Mouse (Mus musculus) midbrain, embryonic 11.5 days (tissue): ENCODE results near the gene Palld. TPM values are rescaled to one million over a fixed set of nuclear protein-coding genes. Genes with fewer than 3 reads are reported as not detected.

Experiments
- ATAC-seq: fragments of 200-750 bp; cut with Nextera tagmentation; 2 replicates; pipeline ENCODE4 v1.8.0; 2017; ENCODE audit warnings: moderate TSS enrichment, moderate library complexity; ENCODE audit not compliant: low FRiP score
- DNase-seq: peaks from one replicate; pipeline ENCODE4 v3.0.0; 2015; ENCODE audit warnings: low spot score; ENCODE audit errors: missing footprints
- H3K27ac ChIP-seq: fragments of 300-500 bp; sonication (generic); 2 replicates; pipeline ENCODE4 v1.5.1; 2014; ENCODE audit warnings: low read depth, low read length
- H3K27me3 ChIP-seq: fragments of 300-500 bp; sonication (generic); 2 replicates; pipeline ENCODE4 v1.6.1; 2014; ENCODE audit warnings: mild to moderate bottlenecking, low read length, moderate library complexity, mixed read lengths; ENCODE audit not compliant: control insufficient read depth, insufficient read depth
- H3K36me3 ChIP-seq: fragments of 300-500 bp; sonication (generic); 2 replicates; pipeline ENCODE4 v1.6.1; 2014; ENCODE audit warnings: mild to moderate bottlenecking, low read length, moderate library complexity, mixed read lengths; ENCODE audit not compliant: control insufficient read depth, insufficient read depth
- H3K4me1 ChIP-seq: fragments of 300-500 bp; sonication (generic); 2 replicates; pipeline ENCODE4 v1.6.1; 2014; ENCODE audit warnings: low read length; ENCODE audit not compliant: control insufficient read depth, insufficient read depth
- H3K4me2 ChIP-seq: fragments of 300-500 bp; sonication (generic); 2 replicates; pipeline ENCODE4 v1.6.1; 2014; ENCODE audit warnings: mild to moderate bottlenecking, moderate library complexity
- H3K4me3 ChIP-seq: fragments of 300-500 bp; sonication (generic); 2 replicates; pipeline ENCODE4 v1.5.1; 2014; ENCODE audit warnings: low read depth, low read length
- H3K9ac ChIP-seq: fragments of 300-500 bp; sonication (generic); 2 replicates; pipeline ENCODE4 v1.6.1; 2014; ENCODE audit warnings: low read length
- H3K9me3 ChIP-seq: fragments of 300-500 bp; sonication (generic); 2 replicates; pipeline ENCODE4 v1.6.1; 2016; ENCODE audit warnings: low read length; ENCODE audit not compliant: control insufficient read depth
- WGBS: fragments of 180-500 bp; shearing (Covaris S2); extraction: QIAGEN DNeasy Blood & Tissue Kit; methylation state at CpG from one replicate; pipeline ENCODE4 v1.1.7; 2014; 5-methylcytosine and 5-hydroxymethylcytosine counted together
- polyA plus RNA-seq: library from polyadenylated mRNA; unstranded; fragments of >200 nt; fragmentation: Nextera tagmentation; extraction: Ambion mirVana; gene quantifications from 2 replicates; pipeline ENCODE4 v1.2.1, GENCODE M21; 2014

Palld gene
- polyA plus RNA-seq, 1 experiment from 2014 or later, result 40.4 TPM

GRCm38 (mm10) chr8:61581259-61581658 is 321.2 kb downstream of the Palld start:
- ATAC-seq, result no peak

GRCm38 (mm10) chr8:61579831-61580230 is 322.7 kb downstream of the Palld start:
- Histone ChIP-seq H3K27ac (no peak overlapping the region), H3K4me1 (no peaks in the 10 kb centered on the region), H3K27me3 (no peaks in the 10 kb centered on the region), H3K9me3 (no peaks in the 10 kb centered on the region), H3K36me3 (0 out of 2 replicates have a peak, but pooled peaks cover 2% of the 10 kb centered on the region), H3K9ac (no peak overlapping the region), H3K4me2 (no peak overlapping the region), H3K4me3 (no peak overlapping the region)
- DNase-seq (no peak), ATAC-seq (no peak)
- 88% methylated on average over 4 of the region's 4 CpGs for WGBS

More at GRCm38 (mm10) chr8:61581259-61581658, 321.2 kb downstream of the Palld start:
- H3K27ac ChIP-seq, result no peak overlapping the region
- no peak for DNase-seq
- H3K4me1 ChIP-seq, result no peaks in the 10 kb centered on the region
- H3K4me3 ChIP-seq, result no peak overlapping the region
- H3K36me3 ChIP-seq, result 0 out of 2 replicates have a peak, but pooled peaks cover 2% of the 10 kb centered on the region
- no peaks in the 10 kb centered on the region for H3K27me3 ChIP-seq
- H3K4me2 ChIP-seq, result no peak overlapping the region
- no peaks in the 10 kb centered on the region for H3K9me3 ChIP-seq
- WGBS, result 85% methylated on average over 5 of the region's 5 CpGs
- H3K9ac ChIP-seq, result no peak overlapping the region

GRCm38 (mm10) chr8:61578754-61579153 is 323.7 kb downstream of the Palld start:
- Histone ChIP-seq H3K9me3 (no peaks in the 10 kb centered on the region), H3K4me2 (no peak overlapping the region), H3K9ac (no peak overlapping the region), H3K27ac (no peak overlapping the region), H3K27me3 (no peaks in the 10 kb centered on the region), H3K4me1 (no peaks in the 10 kb centered on the region), H3K36me3 (0 out of 2 replicates have a peak, but pooled peaks cover 2% of the 10 kb centered on the region), H3K4me3 (no peak overlapping the region)
- ATAC-seq, result no peak
- no peak for DNase-seq
- 90% methylated on average over 6 of the region's 6 CpGs for WGBS

DNA sequence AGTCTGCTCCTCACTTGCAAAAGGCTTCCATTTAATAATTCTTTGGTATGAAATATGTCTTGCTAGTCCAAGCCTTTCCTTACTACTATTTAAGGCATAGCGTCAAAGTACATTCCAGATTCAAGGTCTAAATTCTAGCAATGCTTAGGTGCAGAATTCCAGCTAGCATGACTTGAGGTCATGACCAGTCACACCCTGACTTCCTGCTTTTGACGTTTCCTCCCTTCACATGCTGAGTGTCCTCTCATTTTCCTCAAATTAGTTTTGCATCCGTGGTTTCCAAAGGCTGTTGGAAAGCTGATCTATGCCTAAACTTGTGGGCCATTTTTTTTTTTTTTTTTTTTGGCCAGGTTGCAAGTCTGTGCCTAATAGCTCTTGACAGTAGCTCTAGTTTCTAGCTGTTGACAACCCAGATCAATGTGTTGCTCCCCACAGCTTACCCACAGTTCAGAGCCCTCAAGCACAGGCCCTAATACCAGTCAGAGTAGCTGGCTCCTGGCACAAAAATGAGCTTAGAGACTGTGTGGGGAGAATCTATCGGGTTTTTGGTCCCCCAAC is 327.3 kb downstream of the Palld start:
- H3K4me3 ChIP-seq, result no peak overlapping the region
- H3K9me3 ChIP-seq, result no peaks in the 10 kb centered on the region
- ATAC-seq (no peak), DNase-seq (no peak)
- H3K4me2 ChIP-seq, result no peak overlapping the region
- H3K36me3 ChIP-seq, result no peaks in the 10 kb centered on the region
- no peak overlapping the region for H3K9ac ChIP-seq
- no peak overlapping the region for H3K27ac ChIP-seq
- H3K4me1 ChIP-seq, result no peaks in the 10 kb centered on the region
- H3K27me3 ChIP-seq, result no peaks in the 10 kb centered on the region
- WGBS, result 75% methylated on average over 4 of the region's 4 CpGs

GRCm38 (mm10) chr8:61574526-61574925 is 328.0 kb downstream of the Palld start:
- no peak overlapping the region for H3K4me2 ChIP-seq
- 90% methylated on average over 7 of the region's 7 CpGs for WGBS
- H3K36me3 ChIP-seq, result no peaks in the 10 kb centered on the region
- H3K9ac ChIP-seq, result no peak overlapping the region
- no peak for ATAC-seq
- H3K27ac ChIP-seq, result no peak overlapping the region
- H3K4me1 ChIP-seq, result no peaks in the 10 kb centered on the region
- no peak overlapping the region for H3K4me3 ChIP-seq
- H3K9me3 ChIP-seq, result no peaks in the 10 kb centered on the region
- H3K27me3 ChIP-seq, result no peaks in the 10 kb centered on the region
- no peak for DNase-seq

DNA sequence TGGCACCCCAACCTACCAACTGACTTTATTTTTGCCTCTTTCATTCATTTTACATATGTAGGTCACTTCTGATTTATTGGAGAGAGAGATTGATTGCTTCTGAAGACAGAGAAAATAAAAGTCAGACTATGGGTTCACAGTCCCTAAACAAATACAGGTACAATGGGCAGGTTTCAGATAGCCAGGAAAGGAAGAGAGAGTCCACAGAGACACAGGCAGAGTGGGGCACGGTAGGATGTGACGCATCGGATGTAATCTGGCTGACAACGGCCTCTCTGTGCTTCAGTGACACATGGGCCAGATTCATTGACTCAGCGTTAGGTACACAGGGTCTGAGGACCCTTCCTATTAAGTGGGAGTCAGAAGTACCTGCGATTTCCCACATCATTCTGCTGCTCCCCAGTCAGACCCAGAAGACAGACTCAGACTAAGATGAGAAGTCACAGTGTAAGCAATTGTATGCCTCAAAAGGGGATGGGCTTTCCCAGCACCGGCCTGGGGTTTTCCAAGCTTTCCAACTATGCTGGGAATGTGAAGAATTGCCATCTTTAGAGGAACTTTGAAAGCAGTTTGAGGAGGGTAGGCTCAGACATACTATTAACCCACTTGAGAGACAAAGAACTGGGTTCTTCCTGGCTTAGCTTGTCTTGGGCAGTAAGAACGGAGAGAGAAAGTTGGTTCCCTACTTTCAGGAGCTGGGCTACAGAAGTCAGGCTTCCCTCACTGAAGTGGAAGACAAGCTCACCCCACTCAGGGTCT is 329.1 kb downstream of the Palld start:
- Histone ChIP-seq H3K4me1 (no peaks in the 10 kb centered on the region), H3K36me3 (no peaks in the 10 kb centered on the region), H3K4me3 (no peak overlapping the region), H3K9ac (no peak overlapping the region), H3K27ac (no peak overlapping the region), H3K9me3 (no peaks in the 10 kb centered on the region), H3K27me3 (no peaks in the 10 kb centered on the region), H3K4me2 (no peak overlapping the region)
- 77% methylated on average over 8 of the region's 8 CpGs for WGBS
- DNase-seq (no peak), ATAC-seq (no peak)

GRCm38 (mm10) chr8:61572697-61573096 is 329.8 kb downstream of the Palld start:
- H3K9me3 ChIP-seq, result no peaks in the 10 kb centered on the region
- DNase-seq (no peak), ATAC-seq (no peak)
- no peaks in the 10 kb centered on the region for H3K4me1 ChIP-seq
- H3K4me3 ChIP-seq, result no peak overlapping the region
- no peak overlapping the region for H3K9ac ChIP-seq
- no peaks in the 10 kb centered on the region for H3K27me3 ChIP-seq
- H3K36me3 ChIP-seq, result no peaks in the 10 kb centered on the region
- no peak overlapping the region for H3K27ac ChIP-seq
- no peak overlapping the region for H3K4me2 ChIP-seq
- WGBS, result 90% methylated on average over 6 of the region's 6 CpGs

GRCm38 (mm10) chr8:61570637-61571036 is 331.9 kb downstream of the Palld start:
- H3K4me2 ChIP-seq, result no peak overlapping the region
- 91% methylated on average over 2 of the region's 2 CpGs for WGBS
- H3K36me3 ChIP-seq, result no peaks in the 10 kb centered on the region
- no peaks in the 10 kb centered on the region for H3K4me1 ChIP-seq
- H3K4me3 ChIP-seq, result no peak overlapping the region
- no peak for DNase-seq
- H3K27ac ChIP-seq, result no peak overlapping the region
- no peak overlapping the region for H3K9ac ChIP-seq
- H3K27me3 ChIP-seq, result no peaks in the 10 kb centered on the region
- H3K9me3 ChIP-seq, result no peaks in the 10 kb centered on the region
- no peak for ATAC-seq

DNA sequence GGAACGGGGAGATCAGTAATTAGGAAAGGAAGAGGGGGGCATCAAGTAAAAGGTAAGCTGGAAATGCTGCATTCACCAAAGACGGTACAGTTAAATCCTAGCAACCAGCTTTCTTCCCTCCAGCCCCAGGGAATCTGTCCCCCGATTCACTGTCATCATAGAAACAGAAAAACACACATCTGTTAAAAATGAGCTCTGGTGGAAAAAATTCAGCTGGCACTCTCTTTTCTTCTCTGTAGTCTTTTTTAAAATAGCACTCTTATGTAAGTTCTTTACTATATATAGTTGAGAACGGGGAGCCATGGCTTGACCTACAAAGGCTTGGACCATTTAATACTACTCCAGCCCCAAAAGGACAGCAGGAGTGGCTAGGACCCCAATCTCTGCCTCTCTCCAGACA is 332.8 kb downstream of the Palld start:
- no peak overlapping the region for H3K27ac ChIP-seq
- no peaks in the 10 kb centered on the region for H3K4me1 ChIP-seq
- H3K27me3 ChIP-seq, result no peaks in the 10 kb centered on the region
- DNase-seq (no peak), ATAC-seq (no peak)
- H3K4me3 ChIP-seq, result no peak overlapping the region
- H3K9ac ChIP-seq, result no peak overlapping the region
- 84% methylated on average over 4 of the region's 4 CpGs for WGBS
- no peaks in the 10 kb centered on the region for H3K9me3 ChIP-seq
- no peak overlapping the region for H3K4me2 ChIP-seq
- H3K36me3 ChIP-seq, result no peaks in the 10 kb centered on the region
